Comparison of ENCODE assay signal across 8 mouse cellular contexts in the genomic region with DNA sequence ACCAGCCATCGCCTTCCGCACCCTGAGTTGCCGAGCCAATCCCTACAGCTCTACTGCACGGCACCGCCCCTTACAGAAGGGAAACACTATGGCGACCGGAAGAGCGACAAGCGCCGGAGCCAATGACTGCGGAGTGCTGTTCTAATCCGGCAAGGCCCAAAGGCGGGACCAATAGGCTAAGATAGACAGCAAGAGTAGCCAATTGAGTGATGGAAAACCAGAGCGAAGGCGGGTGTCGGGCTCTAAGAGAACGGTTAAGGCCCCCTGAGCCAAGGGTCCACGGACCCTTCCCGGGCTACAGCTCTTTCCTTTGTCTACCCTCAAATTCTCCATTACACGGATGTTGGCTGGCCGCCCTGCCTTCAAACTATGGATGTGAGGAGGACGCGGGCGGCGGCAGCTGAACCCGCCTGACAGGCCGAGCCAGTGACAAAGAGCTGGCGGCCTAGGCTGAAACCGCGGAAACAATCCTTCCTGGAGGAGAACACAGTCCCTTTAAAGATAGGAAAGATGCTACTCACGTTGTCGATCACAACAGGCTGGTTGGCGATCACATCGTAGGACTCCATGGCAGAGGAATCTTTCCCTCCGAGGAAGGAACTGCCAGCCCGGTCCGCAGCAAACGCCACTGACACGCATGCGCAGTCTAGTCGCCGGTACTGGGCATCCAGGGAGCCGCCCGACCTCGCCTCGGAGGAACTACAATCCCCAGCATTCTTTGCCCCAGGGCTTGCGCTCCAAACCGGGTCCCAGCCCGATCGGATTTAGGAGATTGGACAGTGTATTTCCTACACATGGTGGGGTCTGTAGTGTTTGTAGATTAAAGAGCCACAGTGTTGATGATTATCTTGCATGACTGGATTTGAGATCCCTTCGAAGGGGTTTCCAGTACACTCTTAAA. TPM values are rescaled to one million over a fixed set of nuclear protein-coding genes. Genes with fewer than 3 reads are reported as not detected.
A peak's percentile ranks its signal among the peaks of the same experiment; 100 is the strongest.
DNase-seq lines count a peak whose midpoint lies in the region; ATAC-seq and TF ChIP-seq lines count a peak whose summit lies in the region.

A gene (minus strand): TSS at position 640 of the 901 bp plus-strand sequence.

- peak; percentile 80 for ATAC-seq in erythroblast, adult 5-6 weeks (replicated peaks; ENCODE audit: low FRiP score, poor library complexity, severe bottlenecking)
- ATAC-seq in heart, embryonic 11.5 days (replicated peaks; ENCODE audit: insufficient number of reproducible peaks, low FRiP score, low TSS enrichment) = peak; percentile 94
- ATAC-seq in kidney, embryonic 16.5 days (ENCODE audit: low FRiP score, low TSS enrichment) = peak; percentile 95

- peak; percentile 73; the same call in 1 of the 2 replicates for TF ChIP-seq POLR2A in liver, adult 2 months (IDR thresholded peaks at IDR 0.05; ENCODE audit: extremely low read depth, insufficient read depth, low read length)
- TF ChIP-seq POLR2A in myocyte (IDR thresholded peaks at IDR 0.05; ENCODE audit: insufficient read length, low read depth) = peak; percentile 87

- peaks cover 26% of the 10 kb centered on the region for H3K79me2 ChIP-seq in liver, adult 2 months (ENCODE audit: control insufficient read depth, insufficient read depth, low read length)
- H3K79me2 ChIP-seq in myocyte (ENCODE audit: control insufficient read depth, insufficient read depth) = peaks cover 78% of the 10 kb centered on the region

- H3K4me3 ChIP-seq in heart, embryonic 11.5 days (ENCODE audit: low read depth, low read length) = peak within 1 kb of the TSS; percentile 90
- H3K4me3 ChIP-seq in kidney, embryonic 16.5 days (ENCODE audit: low read length) = peak within 1 kb of the TSS; percentile 96
- peak within 1 kb of the TSS; percentile 81 for H3K4me3 ChIP-seq in liver, adult 2 months (ENCODE audit: insufficient read depth, low read depth, low read length)
- peak within 1 kb of the TSS; percentile 76 for H3K4me3 ChIP-seq in myocyte

- H3K27ac ChIP-seq in heart, embryonic 11.5 days (ENCODE audit: low read depth, low read length) = no peak within 1 kb of the TSS
- H3K27ac ChIP-seq in kidney, embryonic 16.5 days (ENCODE audit: low read length) = peak within 1 kb of the TSS; percentile 65
- H3K27ac ChIP-seq in liver, adult 2 months (replicated peaks; ENCODE audit: insufficient read depth, low read depth, low read length) = peak within 1 kb of the TSS; percentile 51

- H3K4me2 ChIP-seq in heart, embryonic 11.5 days = peak within 1 kb of the TSS; percentile 94
- H3K4me2 ChIP-seq in kidney, embryonic 16.5 days (replicated peaks; ENCODE audit: low read depth, low read length) = peak within 1 kb of the TSS; percentile 70
- peak within 1 kb of the TSS; percentile 95 for H3K4me2 ChIP-seq in myocyte (ENCODE audit: low read depth)

- H3K4me1 ChIP-seq in heart, embryonic 11.5 days (ENCODE audit: control insufficient read depth, insufficient read depth, low read length) = peaks cover 38% of the 10 kb centered on the region
- H3K4me1 ChIP-seq in kidney, embryonic 16.5 days (ENCODE audit: insufficient read depth, low read length) = peaks cover 44% of the 10 kb centered on the region
- peaks cover 5% of the 10 kb centered on the region for H3K4me1 ChIP-seq in liver, adult 2 months (ENCODE audit: control insufficient read depth, insufficient read depth, low read length)

- H3K9me3 ChIP-seq in heart, embryonic 11.5 days (replicated peaks; ENCODE audit: control insufficient read depth, low read length) = no peaks in the 10 kb centered on the region
- H3K9me3 ChIP-seq in kidney, embryonic 16.5 days (ENCODE audit: low read length) = no peaks in the 10 kb centered on the region

- peak; percentile 95 for DNase-seq in B cell, adult 2 months
- peak; percentile 100 for DNase-seq in brain, adult 2 months (ENCODE audit: low read depth, low spot score)
- peak; percentile 98 for DNase-seq in liver, adult 2 months (ENCODE audit: extremely low read depth, low read depth, low spot score)
- peak; percentile 99 for DNase-seq in splenic B cell, adult 2 months (ENCODE audit: low read depth, low spot score)

- no peak for TF ChIP-seq CTCF in liver, adult 2 months (IDR thresholded peaks at IDR 0.05; ENCODE audit: low read depth, low read length)

- peak within 1 kb of the TSS; percentile 53 for H3ac ChIP-seq in myocyte (ENCODE audit: control insufficient read depth, insufficient read length)

- no peaks in the 10 kb centered on the region for H3K36me3 ChIP-seq in heart, embryonic 11.5 days (ENCODE audit: control insufficient read depth, insufficient read depth, low read length)
- no peaks in the 10 kb centered on the region for H3K36me3 ChIP-seq in kidney, embryonic 16.5 days (ENCODE audit: insufficient read depth, low read length)
- no peaks in the 10 kb centered on the region for H3K36me3 ChIP-seq in liver, adult 2 months (ENCODE audit: control insufficient read depth, insufficient read depth, low read length)
- H3K36me3 ChIP-seq in myocyte (ENCODE audit: control insufficient read depth, insufficient read depth) = peaks cover 1% of the 10 kb centered on the region
- H3K36me3 ChIP-seq in splenic B cell, adult 2 months (ENCODE audit: control insufficient read depth, insufficient read depth, low read length, poor library complexity, severe bottlenecking) = no peaks in the 10 kb centered on the region

- peak within 1 kb of the TSS; percentile 83 for H3K9ac ChIP-seq in heart, embryonic 11.5 days (ENCODE audit: low read depth, low read length)
- H3K9ac ChIP-seq in kidney, embryonic 16.5 days (replicated peaks; ENCODE audit: low read length) = peak within 1 kb of the TSS; percentile 87
- peak within 1 kb of the TSS; percentile 81 for H3K9ac ChIP-seq in liver, adult 2 months (ENCODE audit: low read depth, low read length)

- no peaks in the 10 kb centered on the region for H3K27me3 ChIP-seq in heart, embryonic 11.5 days (ENCODE audit: control insufficient read depth, insufficient read depth, low read length)
- H3K27me3 ChIP-seq in kidney, embryonic 16.5 days (ENCODE audit: insufficient read depth, low read length) = no peaks in the 10 kb centered on the region
- no peaks in the 10 kb centered on the region for H3K27me3 ChIP-seq in liver, adult 2 months (ENCODE audit: control insufficient read depth, insufficient read depth, low read length)
- no peaks in the 10 kb centered on the region for H3K27me3 ChIP-seq in myocyte (ENCODE audit: control insufficient read depth, insufficient read depth, insufficient read length)
- no peaks in the 10 kb centered on the region for H3K27me3 ChIP-seq in splenic B cell, adult 2 months (ENCODE audit: control insufficient read depth, insufficient read depth, low read length, poor library complexity, severe bottlenecking)

- WGBS in heart, embryonic 11.5 days (ENCODE audit: insufficient replicate concordance) = under 1% methylated on average over 51 of the region's 51 CpGs
- under 1% methylated on average over 51 of the region's 51 CpGs for WGBS in kidney, embryonic 16.5 days
- under 1% methylated on average over 51 of the region's 51 CpGs for WGBS in liver, adult 2 months

TF ChIP-seq in myocyte, 11 proteins besides CTCF, POLR2A, EP300 and RAD21:
- TF ChIP-seq POLR2AphosphoS2 (IDR thresholded peaks at IDR 0.05; ENCODE audit: insufficient read length, low read depth) (peak; percentile 86), TCF12 (IDR thresholded peaks at IDR 0.05; ENCODE audit: insufficient read depth, poor library complexity, severe bottlenecking) (no peak), E2F4 (IDR thresholded peaks at IDR 0.05; ENCODE audit: insufficient read depth) (peak; percentile 6), SRF (IDR thresholded peaks at IDR 0.05; ENCODE audit: control insufficient read depth, insufficient read length, low read depth) (peak; percentile 84)

RNA-seq across cellular contexts. Expression of the gene that starts here (rescaled TPM):
- total RNA-seq in erythroblast, adult 5-6 weeks (2015; ENCODE audit: low replicate concordance) = 16.5 and 21.5 TPM in 2 replicates
- total RNA-seq in erythroblast, adult 5-6 weeks (2017; ENCODE audit: low replicate concordance) = 38.2 and 39.2 TPM in 2 replicates
- polyA plus RNA-seq in heart, embryonic 11.5 days (2014; fragmentation: Nextera tagmentation; extraction: Ambion mirVana) = 112 and 130 TPM in 2 replicates
- 143 and 144 TPM in 2 replicates for polyA plus RNA-seq in kidney, embryonic 16.5 days (2015; fragmentation: Nextera tagmentation; extraction: Ambion mirVana)
- 29.7 and 32.5 TPM in 2 replicates for total RNA-seq in liver, adult 2 months (2014; rRNA removed)
- polyA plus RNA-seq in liver, adult 2 months (2012; rRNA removed) = 40.9 and 46.2 TPM in 2 replicates
- 117 TPM for polyA plus RNA-seq in myocyte (2012; fragmentation: generic; extraction: Trizol)
